Mouse (Mus musculus) T-cell, adult 66 days (primary cell): ENCODE data around the gene Tctex1d1. TPM values are rescaled to one million over a fixed set of nuclear protein-coding genes. Genes with fewer than 3 reads are reported as not detected.

Source experiments
- total RNA-seq, 2 experiments: library from RNA; stranded (reverse); gene quantifications; 3 replicates in 1 of 2; 4 replicates in 1 of 2; pipeline ENCODE4 v1.2.4; 2023

Gene Tctex1d1
- total RNA-seq = not detected

GRCm38 (mm10) chr4:102978440-102978839 is at the start of gene Tctex1d1:
Gene Tctex1d1, plus strand, starts transcription at chr4:102978606.

GRCm38 (mm10) chr4:103026621-103027020 is 48.2 kb downstream of the Tctex1d1 start, which contains the start of gene Insl5:
Gene Insl5, minus strand, starts transcription at chr4:103026842.

Other genes with a start within 250 kb of the Tctex1d1 start
- gene Sgip1, start 237.3 kb upstream of the Tctex1d1 start, total RNA-seq = under 1 TPM; 0.55 to 0.86 TPM
- not detected for gene Insl5, start 48.2 kb downstream of the Tctex1d1 start, total RNA-seq
- gene Mier1, start 135.8 kb downstream of the Tctex1d1 start, total RNA-seq = 100 to 1,000 TPM; 129 to 136 TPM
- gene Wdr78, start 135.9 kb downstream of the Tctex1d1 start, total RNA-seq = 1 to 10 TPM; 9.2 to 9.9 TPM
- 10 to 100 TPM; 23.1 to 33.5 TPM for gene Slc35d1, start 236.6 kb downstream of the Tctex1d1 start, total RNA-seq